Comparison of ENCODE assay signal across 5 mouse cellular contexts in genomic region chr1:173877125-173877524, GRCm38 (mm10). TPM values are rescaled to one million over a fixed set of nuclear protein-coding genes. Genes with fewer than 3 reads are reported as not detected.
"Had no signal": no experiment of that assay in that cellular context is flagged by ENCODE, and none has a peak within 500 bp of the region (broad histone marks: within the 10 kb centered on the region; RNA-seq: fewer than 3 reads in every experiment).

No protein-coding gene starts in this region.

RNA-seq across cellular contexts. Expression of gene Ifi211, which starts 35.7 kb away (rescaled TPM):
- total RNA-seq: layer of hippocampus, adult 18-20 months; layer of hippocampus, postnatal 14 days; layer of hippocampus, postnatal 36 days; left cerebral cortex, adult 18-20 months; left cerebral cortex, postnatal 25 days had no signal
